Mouse (Mus musculus) heart, adult 2 months (tissue): ENCODE measurements around the gene Bspry.

Source experiments
- CTCF ChIP-seq: fragments of 200-600 bp; IDR thresholded peaks from 2 replicates; pipeline ENCODE4 v1.8.1; 2022; ENCODE audit warnings: antibody characterized with exemption, mild to moderate bottlenecking, moderate library complexity
- EP300 ChIP-seq: fragments of 200-500 bp; IDR thresholded peaks from 2 replicates; pipeline ENCODE4 v1.6.1; 2011; ENCODE audit warnings: low read depth, low read length, control low read depth; ENCODE audit not compliant: insufficient read depth
- POLR2A ChIP-seq: fragments of 200-500 bp; IDR thresholded peaks from 2 replicates; pipeline ENCODE4 v1.6.1; 2011; ENCODE audit warnings: mild to moderate bottlenecking, low read depth, low read length, control low read depth; ENCODE audit not compliant: insufficient read depth

GRCm38 (mm10) chr4:62433939-62434870 lies 45.6 kb upstream of the Bspry start:
- TF ChIP-seq CTCF (no peak), POLR2A (no peak), EP300 (no peak)
